Mouse (Mus musculus): Measurements from ENCODE around the gene Vash2.

GRCm38 (mm10) chr1:190951014-190951413 is 28.1 kb downstream of the Vash2 start:
- TF ChIP-seq CTCF (IDR thresholded peaks at IDR 0.05; ENCODE audit: borderline replicate concordance, control insufficient read depth, extremely low read depth, insufficient read depth, low read length, poor library complexity) (no peak), POLR2A (IDR thresholded peaks at IDR 0.05; ENCODE audit: control insufficient read depth, extremely low read depth, insufficient read depth, low read length, poor library complexity) (no peak)
